Mouse (Mus musculus): Measurements from ENCODE around the gene Aff3. TPM values are rescaled to one million over a fixed set of nuclear protein-coding genes. Genes with fewer than 3 reads are reported as not detected.

The Aff3 gene
- total RNA-seq, 1 experiment, result 1.7 TPM

- in situ Hi-C loops (cut with MboI; ENCODE audit: low sequenced_read_pairs in 2 of 2, unreplicated experiment in 2 of 2), result no loop called here
- no peaks in the 10 kb centered on the region for H3K9me3 ChIP-seq (ENCODE audit: control insufficient read depth, insufficient read depth, low read depth, low read length)
- H3K9ac ChIP-seq (ENCODE audit: insufficient read depth, low read depth, low read length, poor library complexity, severe bottlenecking), result no peak overlapping the region
- no peak overlapping the region for H3K27ac ChIP-seq (ENCODE audit: insufficient read depth, low read depth, low read length, poor library complexity, severe bottlenecking)
- no peaks in the 10 kb centered on the region for H3K36me3 ChIP-seq (ENCODE audit: control insufficient read depth, insufficient read depth, low read length, poor library complexity, severe bottlenecking)
- no peak overlapping the region for H3K4me3 ChIP-seq (ENCODE audit: insufficient read depth in 1 of 2, low read depth in 1 of 2, low read length in 2 of 2, poor library complexity in 1 of 2, severe bottlenecking in 1 of 2)
- no peaks in the 10 kb centered on the region for H3K4me1 ChIP-seq (ENCODE audit: control insufficient read depth in 2 of 2, insufficient read depth in 2 of 2, low read length in 2 of 2, poor library complexity in 1 of 2)
- no peak for DNase-seq (ENCODE audit: low read depth, low spot score)
- TF ChIP-seq ZC3H11A (IDR thresholded peaks at IDR 0.05; ENCODE audit: borderline replicate concordance, low read depth, low read length) (no peak), ZNF384 (IDR thresholded peaks at IDR 0.05; ENCODE audit: low read depth, low read length) (no peak), HCFC1 (IDR thresholded peaks at IDR 0.05; ENCODE audit: borderline replicate concordance, insufficient read depth, low read length) (no peak), MAFK (IDR thresholded peaks at IDR 0.05; ENCODE audit: insufficient read depth, low read depth, low read length) (no peak)
Measured at GRCm38 (mm10) chr1:38146008-38146407, 518.7 kb downstream of the Aff3 start.

- H3K4me3 ChIP-seq (ENCODE audit: insufficient read depth in 1 of 2, low read depth in 1 of 2, low read length in 2 of 2, poor library complexity in 1 of 2, severe bottlenecking in 1 of 2), result no peak overlapping the region
- H3K9ac ChIP-seq (ENCODE audit: insufficient read depth, low read depth, low read length, poor library complexity, severe bottlenecking), result no peak overlapping the region
- H3K27ac ChIP-seq (ENCODE audit: insufficient read depth, low read depth, low read length, poor library complexity, severe bottlenecking), result no peak overlapping the region
- TF ChIP-seq ZC3H11A (IDR thresholded peaks at IDR 0.05; ENCODE audit: borderline replicate concordance, low read depth, low read length), result no peak
- no peak for TF ChIP-seq CHD2 (IDR thresholded peaks at IDR 0.05; ENCODE audit: low read depth, low read length)
- TF ChIP-seq ZNF384 (IDR thresholded peaks at IDR 0.05; ENCODE audit: low read depth, low read length), result no peak
- TF ChIP-seq MAFK (IDR thresholded peaks at IDR 0.05; ENCODE audit: insufficient read depth, low read depth, low read length), result no peak
- DNase-seq (ENCODE audit: low read depth, low spot score), result no peak
- no peaks in the 10 kb centered on the region for H3K4me1 ChIP-seq (ENCODE audit: control insufficient read depth in 2 of 2, insufficient read depth in 2 of 2, low read length in 2 of 2, poor library complexity in 1 of 2)
- no peaks in the 10 kb centered on the region for H3K36me3 ChIP-seq (ENCODE audit: control insufficient read depth, insufficient read depth, low read length, poor library complexity, severe bottlenecking)
- H3K9me3 ChIP-seq (ENCODE audit: control insufficient read depth, insufficient read depth, low read depth, low read length), result no peaks in the 10 kb centered on the region
- in situ Hi-C loops (cut with MboI; ENCODE audit: low sequenced_read_pairs in 2 of 2, unreplicated experiment in 2 of 2), result no loop called here
Measured at GRCm38 (mm10) chr1:38141371-38141770, 523.4 kb downstream of the Aff3 start.

DNA sequence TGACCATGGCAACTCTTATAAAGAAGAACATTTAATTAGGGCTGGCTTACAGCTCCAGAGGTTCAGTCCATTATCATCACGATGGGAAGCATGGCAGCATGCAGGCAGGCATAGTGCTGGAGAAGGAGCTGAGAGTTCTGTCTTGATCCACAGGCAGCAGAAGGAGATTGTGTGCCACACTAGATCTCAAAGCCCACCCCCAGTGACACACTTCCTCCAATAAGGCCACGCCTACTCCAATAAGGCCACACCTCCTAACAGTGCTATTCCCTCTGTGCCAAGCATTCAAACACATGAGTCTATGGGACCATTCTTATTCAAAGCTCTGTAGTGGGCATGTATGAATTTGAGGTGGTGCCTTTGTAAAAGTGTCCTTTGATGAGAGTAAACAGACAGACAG lies 523.8 kb downstream of the Aff3 start:
- in situ Hi-C loops (cut with MboI; ENCODE audit: low sequenced_read_pairs in 2 of 2, unreplicated experiment in 2 of 2), result no loop called here
- Histone ChIP-seq H3K9ac (ENCODE audit: insufficient read depth, low read depth, low read length, poor library complexity, severe bottlenecking) (no peak overlapping the region), H3K9me3 (ENCODE audit: control insufficient read depth, insufficient read depth, low read depth, low read length) (no peaks in the 10 kb centered on the region), H3K27ac (ENCODE audit: insufficient read depth, low read depth, low read length, poor library complexity, severe bottlenecking) (no peak overlapping the region), H3K4me1 (ENCODE audit: control insufficient read depth in 2 of 2, insufficient read depth in 2 of 2, low read length in 2 of 2, poor library complexity in 1 of 2) (no peaks in the 10 kb centered on the region), H3K4me3 (ENCODE audit: insufficient read depth in 1 of 2, low read depth in 1 of 2, low read length in 2 of 2, poor library complexity in 1 of 2, severe bottlenecking in 1 of 2) (no peak overlapping the region), H3K36me3 (ENCODE audit: control insufficient read depth, insufficient read depth, low read length, poor library complexity, severe bottlenecking) (no peaks in the 10 kb centered on the region)
- TF ChIP-seq ZNF384 (IDR thresholded peaks at IDR 0.05; ENCODE audit: low read depth, low read length) (no peak), HCFC1 (IDR thresholded peaks at IDR 0.05; ENCODE audit: borderline replicate concordance, insufficient read depth, low read length) (no peak), CHD2 (IDR thresholded peaks at IDR 0.05; ENCODE audit: low read depth, low read length) (no peak), MAFK (IDR thresholded peaks at IDR 0.05; ENCODE audit: insufficient read depth, low read depth, low read length) (no peak), ZC3H11A (IDR thresholded peaks at IDR 0.05; ENCODE audit: borderline replicate concordance, low read depth, low read length) (no peak)
- DNase-seq (ENCODE audit: low read depth, low spot score), result no peak

DNA sequence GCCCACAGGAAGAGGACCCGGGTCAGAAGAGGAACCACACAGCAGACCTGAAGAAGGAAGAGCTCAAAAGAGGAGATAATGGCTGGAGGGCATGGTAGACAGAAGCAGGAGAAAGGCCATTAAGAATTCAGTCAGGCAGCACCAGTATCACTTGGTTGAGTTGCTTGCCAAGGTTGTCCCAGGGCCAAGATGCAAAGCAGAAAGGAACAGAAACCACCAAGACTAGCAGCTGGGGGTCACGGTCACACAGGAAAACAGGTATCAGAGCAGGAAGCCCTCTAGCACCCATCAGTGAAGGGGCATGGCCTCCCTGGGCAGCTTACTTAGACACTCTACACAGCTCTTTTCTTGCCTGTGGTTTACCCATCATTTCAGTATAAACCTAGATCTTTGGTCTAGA lies 525.4 kb downstream of the Aff3 start:
- Histone ChIP-seq H3K9me3 (ENCODE audit: control insufficient read depth, insufficient read depth, low read depth, low read length) (no peaks in the 10 kb centered on the region), H3K4me1 (ENCODE audit: control insufficient read depth in 2 of 2, insufficient read depth in 2 of 2, low read length in 2 of 2, poor library complexity in 1 of 2) (no peaks in the 10 kb centered on the region), H3K9ac (ENCODE audit: insufficient read depth, low read depth, low read length, poor library complexity, severe bottlenecking) (no peak overlapping the region), H3K36me3 (ENCODE audit: control insufficient read depth, insufficient read depth, low read length, poor library complexity, severe bottlenecking) (no peaks in the 10 kb centered on the region), H3K4me3 (ENCODE audit: insufficient read depth in 1 of 2, low read depth in 1 of 2, low read length in 2 of 2, poor library complexity in 1 of 2, severe bottlenecking in 1 of 2) (no peak overlapping the region), H3K27ac (ENCODE audit: insufficient read depth, low read depth, low read length, poor library complexity, severe bottlenecking) (no peak overlapping the region)
- no peak for DNase-seq (ENCODE audit: low read depth, low spot score)
- in situ Hi-C loops (cut with MboI; ENCODE audit: low sequenced_read_pairs in 2 of 2, unreplicated experiment in 2 of 2), result no loop called here
- no peak for TF ChIP-seq MAFK (IDR thresholded peaks at IDR 0.05; ENCODE audit: insufficient read depth, low read depth, low read length)
- TF ChIP-seq ZC3H11A (IDR thresholded peaks at IDR 0.05; ENCODE audit: borderline replicate concordance, low read depth, low read length), result no peak
- no peak for TF ChIP-seq CHD2 (IDR thresholded peaks at IDR 0.05; ENCODE audit: low read depth, low read length)
- no peak for TF ChIP-seq HCFC1 (IDR thresholded peaks at IDR 0.05; ENCODE audit: borderline replicate concordance, insufficient read depth, low read length)
- TF ChIP-seq ZNF384 (IDR thresholded peaks at IDR 0.05; ENCODE audit: low read depth, low read length), result no peak

- in situ Hi-C loops (cut with MboI; ENCODE audit: low sequenced_read_pairs in 2 of 2, unreplicated experiment in 2 of 2), result no loop called here
- H3K4me1 ChIP-seq (ENCODE audit: control insufficient read depth in 2 of 2, insufficient read depth in 2 of 2, low read length in 2 of 2, poor library complexity in 1 of 2), result peaks cover 4% of the 10 kb centered on the region in 2 experiments; a peak in 2 of 4 replicates
- TF ChIP-seq ZNF384 (IDR thresholded peaks at IDR 0.05; ENCODE audit: low read depth, low read length), result no peak
- no peak for DNase-seq (ENCODE audit: low read depth, low spot score)
- no peak overlapping the region for H3K4me3 ChIP-seq (ENCODE audit: insufficient read depth in 1 of 2, low read depth in 1 of 2, low read length in 2 of 2, poor library complexity in 1 of 2, severe bottlenecking in 1 of 2)
- no peaks in the 10 kb centered on the region for H3K36me3 ChIP-seq (ENCODE audit: control insufficient read depth, insufficient read depth, low read length, poor library complexity, severe bottlenecking)
- H3K27ac ChIP-seq (ENCODE audit: insufficient read depth, low read depth, low read length, poor library complexity, severe bottlenecking), result no peak overlapping the region
- no peaks in the 10 kb centered on the region for H3K9me3 ChIP-seq (ENCODE audit: control insufficient read depth, insufficient read depth, low read depth, low read length)
- no peak overlapping the region for H3K9ac ChIP-seq (ENCODE audit: insufficient read depth, low read depth, low read length, poor library complexity, severe bottlenecking)
Measured at GRCm38 (mm10) chr1:38132942-38133341, 531.8 kb downstream of the Aff3 start.
